Mouse (Mus musculus): ENCODE results near the gene Bcl2l11. TPM values are rescaled to one million over a fixed set of nuclear protein-coding genes. Genes with fewer than 3 reads are reported as not detected.

Bcl2l11 gene
- polyA plus RNA-seq, 1 experiment from 2014 or later, result 6.6 TPM

- peak overlapping the region; percentile 99 for H3K4me2 ChIP-seq (ENCODE audit: low read length)
- H3K9me3 ChIP-seq (replicated peaks; ENCODE audit: control insufficient read depth, low read length), result no peaks in the 10 kb centered on the region
- no peak for ATAC-seq
- H3K36me3 ChIP-seq (ENCODE audit: control insufficient read depth, insufficient read depth, low read length), result no peaks in the 10 kb centered on the region
- no peak overlapping the region for H3K27ac ChIP-seq (ENCODE audit: low read depth, low read length)
- peak overlapping the region; percentile 8; the same call in 1 of the 2 replicates for H3K9ac ChIP-seq (ENCODE audit: low read length)
- peak overlapping the region; percentile 67; the same call in 1 of the 2 replicates for H3K4me3 ChIP-seq (ENCODE audit: low read depth, low read length)
- H3K27me3 ChIP-seq (replicated peaks; ENCODE audit: control insufficient read depth, insufficient read depth, low read length), result peaks cover 30% of the 10 kb centered on the region
- peaks cover 15% of the 10 kb centered on the region; the same call in 1 of the 2 replicates for H3K4me1 ChIP-seq (ENCODE audit: control insufficient read depth, insufficient read depth, low read length)
- peak; percentile 85 for DNase-seq (ENCODE audit: low spot score)
- WGBS, result 2% methylated on average over 9 of the region's 9 CpGs
Measured at GRCm38 (mm10) chr2:128122491-128122890, 3.3 kb upstream of the Bcl2l11 start.

DNA sequence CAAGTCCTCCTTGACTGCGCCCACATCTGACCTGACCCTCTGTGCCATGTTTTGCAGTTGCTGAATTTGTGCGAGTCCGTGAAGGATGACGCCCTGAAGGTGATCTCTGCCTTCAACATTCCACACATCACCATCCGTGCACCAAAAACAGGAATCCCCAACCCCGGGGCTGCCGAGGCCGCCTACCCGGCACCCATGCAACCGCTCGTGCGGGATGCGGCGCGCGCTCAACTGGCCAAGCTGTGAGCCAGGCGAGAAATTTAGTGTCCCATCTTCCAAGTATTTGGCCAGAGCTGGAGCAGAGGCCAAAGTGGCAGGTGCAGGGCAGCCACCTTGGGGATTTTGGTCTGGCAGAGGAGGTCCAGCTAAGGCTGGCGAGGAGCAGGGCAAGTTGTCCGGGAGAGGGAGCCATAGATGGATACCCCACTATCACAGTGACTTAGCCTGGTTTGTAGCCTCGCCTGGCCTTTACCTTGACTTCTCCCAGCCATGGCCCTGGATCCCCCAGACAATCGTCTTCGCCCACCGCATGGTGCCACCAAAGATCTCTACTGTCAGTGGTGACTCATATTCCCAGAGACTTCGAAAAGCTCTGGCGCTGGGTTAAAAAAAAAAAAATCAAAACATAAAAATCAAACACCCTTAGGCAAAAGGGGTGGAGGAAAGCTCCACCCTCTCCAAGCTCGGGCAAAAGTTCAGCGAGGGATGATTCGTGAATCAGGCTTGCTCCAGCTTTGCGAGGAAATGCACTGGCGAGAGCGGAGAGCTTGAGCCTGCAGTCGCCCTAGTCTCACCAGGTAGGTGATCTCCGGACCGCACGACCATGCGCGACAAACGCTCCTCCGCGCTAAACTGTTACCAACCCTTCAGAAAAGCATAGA lies 2.7 kb upstream of the Bcl2l11 start:
- DNase-seq (ENCODE audit: low spot score), result peak; percentile 12
- peaks cover 15% of the 10 kb centered on the region; the same call in 1 of the 2 replicates for H3K4me1 ChIP-seq (ENCODE audit: control insufficient read depth, insufficient read depth, low read length)
- WGBS, result 2% methylated on average over 40 of the region's 40 CpGs
- no peaks in the 10 kb centered on the region for H3K36me3 ChIP-seq (ENCODE audit: control insufficient read depth, insufficient read depth, low read length)
- peaks cover 30% of the 10 kb centered on the region for H3K27me3 ChIP-seq (replicated peaks; ENCODE audit: control insufficient read depth, insufficient read depth, low read length)
- H3K27ac ChIP-seq (ENCODE audit: low read depth, low read length), result no peak overlapping the region
- peak overlapping the region; percentile 99 for H3K4me2 ChIP-seq (ENCODE audit: low read length)
- ATAC-seq, result no peak
- peak overlapping the region; percentile 8; the same call in 1 of the 2 replicates for H3K9ac ChIP-seq (ENCODE audit: low read length)
- H3K9me3 ChIP-seq (replicated peaks; ENCODE audit: control insufficient read depth, low read length), result no peaks in the 10 kb centered on the region
- H3K4me3 ChIP-seq (ENCODE audit: low read depth, low read length), result peak overlapping the region; percentile 67

GRCm38 (mm10) chr2:128123921-128124683 lies 1.7 kb upstream of the Bcl2l11 start:
- Histone ChIP-seq H3K4me3 (ENCODE audit: low read depth, low read length) (peak overlapping the region; percentile 67), H3K4me1 (ENCODE audit: control insufficient read depth, insufficient read depth, low read length) (peaks cover 21% of the 10 kb centered on the region), H3K9me3 (replicated peaks; ENCODE audit: control insufficient read depth, low read length) (no peaks in the 10 kb centered on the region), H3K9ac (ENCODE audit: low read length) (no peak overlapping the region), H3K27me3 (replicated peaks; ENCODE audit: control insufficient read depth, insufficient read depth, low read length) (peaks cover 30% of the 10 kb centered on the region), H3K4me2 (ENCODE audit: low read length) (peak overlapping the region; percentile 99), H3K36me3 (ENCODE audit: control insufficient read depth, insufficient read depth, low read length) (no peaks in the 10 kb centered on the region), H3K27ac (ENCODE audit: low read depth, low read length) (no peak overlapping the region)
- ATAC-seq (no peak), DNase-seq (ENCODE audit: low spot score) (peak; percentile 25)
- 2% methylated on average over 23 of the region's 23 CpGs for WGBS

- ATAC-seq (no peak), DNase-seq (ENCODE audit: low spot score) (peak; percentile 22)
- Histone ChIP-seq H3K36me3 (ENCODE audit: control insufficient read depth, insufficient read depth, low read length) (no peaks in the 10 kb centered on the region), H3K4me3 (ENCODE audit: low read depth, low read length) (peak overlapping the region; percentile 67), H3K4me1 (ENCODE audit: control insufficient read depth, insufficient read depth, low read length) (peaks cover 21% of the 10 kb centered on the region), H3K27me3 (replicated peaks; ENCODE audit: control insufficient read depth, insufficient read depth, low read length) (peaks cover 30% of the 10 kb centered on the region), H3K27ac (ENCODE audit: low read depth, low read length) (no peak overlapping the region), H3K4me2 (ENCODE audit: low read length) (peak overlapping the region; percentile 99), H3K9ac (ENCODE audit: low read length) (no peak overlapping the region), H3K9me3 (replicated peaks; ENCODE audit: control insufficient read depth, low read length) (no peaks in the 10 kb centered on the region)
- 4% methylated on average over 15 of the region's 15 CpGs for WGBS
Measured at GRCm38 (mm10) chr2:128124693-128125092, 1.1 kb upstream of the Bcl2l11 start.

DNA sequence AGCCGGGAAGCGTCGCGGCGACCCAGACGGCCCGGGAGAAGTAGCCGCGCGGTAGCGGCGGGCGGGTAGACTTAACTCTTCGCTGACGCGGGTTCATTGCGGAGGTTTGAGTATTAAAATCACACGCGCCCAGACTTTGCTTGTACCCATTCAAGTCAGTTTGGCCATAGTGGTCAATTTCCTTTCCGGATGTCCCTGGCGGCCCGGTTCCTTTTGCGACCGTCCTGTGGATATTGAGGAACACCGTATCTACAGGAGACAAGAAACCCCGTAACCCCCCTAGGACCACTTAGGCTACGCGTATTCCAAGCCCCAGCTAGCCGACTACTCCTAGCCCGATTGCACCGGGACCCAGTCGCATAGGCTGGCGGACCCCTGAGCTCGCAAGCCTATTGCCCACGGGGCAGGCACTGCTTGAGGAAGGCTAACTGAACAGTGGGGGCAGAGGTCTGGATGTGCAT lies 783 bp downstream of the Bcl2l11 start:
- Histone ChIP-seq H3K27ac (ENCODE audit: low read depth, low read length) (no peak overlapping the region), H3K4me1 (ENCODE audit: control insufficient read depth, insufficient read depth, low read length) (peaks cover 21% of the 10 kb centered on the region)
- DNase-seq (ENCODE audit: low spot score), result peak; percentile 41

DNA sequence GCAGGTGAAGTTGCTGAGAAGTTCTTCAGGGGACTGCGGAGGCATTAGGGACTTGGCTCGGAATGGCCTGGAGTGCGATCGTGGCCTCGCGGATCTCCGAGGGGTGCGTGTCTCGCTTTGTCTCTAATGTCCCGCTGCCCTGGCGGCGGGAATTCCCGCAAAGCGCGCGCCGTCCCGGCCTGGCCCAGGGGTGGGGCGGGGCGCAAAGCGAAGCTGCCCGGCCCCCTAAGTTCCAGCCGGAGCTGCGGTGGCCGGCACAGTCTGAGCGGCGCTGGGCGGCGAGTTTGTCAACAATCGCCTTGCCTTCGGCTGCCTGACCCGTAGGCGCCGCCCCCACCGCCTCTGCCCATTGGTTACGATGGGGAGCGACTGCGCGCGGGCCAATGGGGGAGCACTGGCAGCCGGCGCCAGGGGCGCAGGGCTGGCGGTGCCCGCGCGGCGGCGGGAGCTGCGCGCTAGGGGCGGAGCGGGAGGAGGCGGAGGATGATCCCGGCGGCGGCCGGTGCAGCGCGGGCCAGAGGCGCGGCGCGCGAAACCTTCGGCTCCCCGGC lies 1.4 kb downstream of the Bcl2l11 start:
- peaks cover 21% of the 10 kb centered on the region for H3K4me1 ChIP-seq (ENCODE audit: control insufficient read depth, insufficient read depth, low read length)

More for the DNA sequence above, 783 bp downstream of the Bcl2l11 start:
- Histone ChIP-seq H3K4me2 (ENCODE audit: low read length) (peak overlapping the region; percentile 99), H3K27me3 (replicated peaks; ENCODE audit: control insufficient read depth, insufficient read depth, low read length) (peaks cover 30% of the 10 kb centered on the region), H3K9ac (ENCODE audit: low read length) (peak overlapping the region; percentile 72), H3K4me3 (ENCODE audit: low read depth, low read length) (peak overlapping the region; percentile 67), H3K9me3 (replicated peaks; ENCODE audit: control insufficient read depth, low read length) (no peaks in the 10 kb centered on the region), H3K36me3 (ENCODE audit: control insufficient read depth, insufficient read depth, low read length) (peaks cover 9% of the 10 kb centered on the region)
- under 1% methylated on average over 35 of the region's 35 CpGs for WGBS
- peak; percentile 6 for ATAC-seq

GRCm38 (mm10) chr2:128127691-128128292 lies 2.0 kb downstream of the Bcl2l11 start:
- Histone ChIP-seq H3K4me2 (ENCODE audit: low read length) (peak overlapping the region; percentile 99), H3K9me3 (replicated peaks; ENCODE audit: control insufficient read depth, low read length) (no peaks in the 10 kb centered on the region), H3K36me3 (ENCODE audit: control insufficient read depth, insufficient read depth, low read length) (peaks cover 12% of the 10 kb centered on the region), H3K4me3 (ENCODE audit: low read depth, low read length) (peak overlapping the region; percentile 67), H3K27me3 (replicated peaks; ENCODE audit: control insufficient read depth, insufficient read depth, low read length) (peaks cover 21% of the 10 kb centered on the region), H3K27ac (ENCODE audit: low read depth, low read length) (peak overlapping the region; percentile 82), H3K9ac (ENCODE audit: low read length) (peak overlapping the region; percentile 72), H3K4me1 (ENCODE audit: control insufficient read depth, insufficient read depth, low read length) (peaks cover 21% of the 10 kb centered on the region)
- under 1% methylated on average over 48 of the region's 48 CpGs for WGBS
- ATAC-seq, result peak; percentile 33
- DNase-seq (ENCODE audit: low spot score), result peak; percentile 77

More for the DNA sequence above, 1.4 kb downstream of the Bcl2l11 start:
- no peaks in the 10 kb centered on the region for H3K9me3 ChIP-seq (replicated peaks; ENCODE audit: control insufficient read depth, low read length)
- H3K4me2 ChIP-seq (ENCODE audit: low read length), result peak overlapping the region; percentile 99
- DNase-seq (ENCODE audit: low spot score) (peak; percentile 97), ATAC-seq (peak; percentile 91)
- peaks cover 27% of the 10 kb centered on the region for H3K27me3 ChIP-seq (replicated peaks; ENCODE audit: control insufficient read depth, insufficient read depth, low read length)
- peak overlapping the region; percentile 72 for H3K9ac ChIP-seq (ENCODE audit: low read length)
- H3K27ac ChIP-seq (ENCODE audit: low read depth, low read length), result peak overlapping the region; percentile 82
- H3K4me3 ChIP-seq (ENCODE audit: low read depth, low read length), result peak overlapping the region; percentile 67
- WGBS, result under 1% methylated on average over 48 of the region's 67 CpGs
- peaks cover 12% of the 10 kb centered on the region for H3K36me3 ChIP-seq (ENCODE audit: control insufficient read depth, insufficient read depth, low read length)

GRCm38 (mm10) chr2:128128532-128128931 lies 2.7 kb downstream of the Bcl2l11 start:
- Histone ChIP-seq H3K4me2 (ENCODE audit: low read length) (peak overlapping the region; percentile 99), H3K9me3 (replicated peaks; ENCODE audit: control insufficient read depth, low read length) (no peaks in the 10 kb centered on the region), H3K27me3 (replicated peaks; ENCODE audit: control insufficient read depth, insufficient read depth, low read length) (peaks cover 13% of the 10 kb centered on the region), H3K4me1 (ENCODE audit: control insufficient read depth, insufficient read depth, low read length) (peaks cover 19% of the 10 kb centered on the region), H3K27ac (ENCODE audit: low read depth, low read length) (no peak overlapping the region), H3K4me3 (ENCODE audit: low read depth, low read length) (peak overlapping the region; percentile 67), H3K36me3 (ENCODE audit: control insufficient read depth, insufficient read depth, low read length) (peaks cover 12% of the 10 kb centered on the region), H3K9ac (ENCODE audit: low read length) (peak overlapping the region; percentile 72)
- ATAC-seq (no peak), DNase-seq (ENCODE audit: low spot score) (no peak)
- 22% methylated on average over 10 of the region's 10 CpGs for WGBS

Measured in forebrain, embryonic 14.5 days (tissue).